Mouse (Mus musculus): Measurements from ENCODE around the gene Grm8. TPM values are rescaled to one million over a fixed set of nuclear protein-coding genes. Genes with fewer than 3 reads are reported as not detected.

The Grm8 gene
- total RNA-seq, 2 experiments from 2014 or later: not detected

- DNase-seq: no peak
- intact Hi-C loops (cut with DNase I): no loop called here
These were observed 445.6 kb downstream of the Grm8 start for GRCm38 (mm10) chr6:27689382-27689781.

GRCm38 (mm10) chr6:27661747-27662435 lies 473.1 kb downstream of the Grm8 start:
- intact Hi-C loops (cut with DNase I): no loop called here
- no peak for DNase-seq

GRCm38 (mm10) chr6:27657520-27657919 lies 477.5 kb downstream of the Grm8 start:
- peak; percentile 6 to 10 for DNase-seq
- intact Hi-C loops (cut with DNase I): loop anchor here (1.0 to 5.0 kb wide), 2 partner anchors 479 to 800 kb away; no protein-coding TSS in a partner anchor

- DNase-seq: no peak
- intact Hi-C loops (cut with DNase I): no loop called here
These were observed 488.5 kb downstream of the Grm8 start for GRCm38 (mm10) chr6:27646503-27646902.

GRCm38 (mm10) chr6:27645054-27645453 lies 489.9 kb downstream of the Grm8 start:
- intact Hi-C loops (cut with DNase I): no loop called here
- DNase-seq: no peak

GRCm38 (mm10) chr6:27635898-27636297 lies 499.1 kb downstream of the Grm8 start:
- intact Hi-C loops (cut with DNase I): no loop called here
- no peak for DNase-seq

GRCm38 (mm10) chr6:27617472-27617871 lies 517.5 kb downstream of the Grm8 start:
- DNase-seq: no peak
- intact Hi-C loops (cut with DNase I): no loop called here

GRCm38 (mm10) chr6:27580485-27580884 lies 554.5 kb downstream of the Grm8 start:
- intact Hi-C loops (cut with DNase I): no loop called here
- DNase-seq: no peak

GRCm38 (mm10) chr6:27545516-27545915 lies 589.5 kb downstream of the Grm8 start:
- intact Hi-C loops (cut with DNase I): no loop called here

GRCm38 (mm10) chr6:27517620-27518019 lies 617.4 kb downstream of the Grm8 start:
- intact Hi-C loops (cut with DNase I): loop anchor here (1.0 kb wide), 1 partner anchor 10 kb away; no protein-coding TSS in a partner anchor
- DNase-seq: no peak

More at GRCm38 (mm10) chr6:27545516-27545915, 589.5 kb downstream of the Grm8 start:
- no peak for DNase-seq

GRCm38 (mm10) chr6:27460998-27461397 lies 674.0 kb downstream of the Grm8 start:
- intact Hi-C loops (cut with DNase I): no loop called here
- no peak for DNase-seq

GRCm38 (mm10) chr6:27408473-27408872 lies 726.5 kb downstream of the Grm8 start:
- intact Hi-C loops (cut with DNase I): no loop called here
- no peak for DNase-seq

- intact Hi-C loops (cut with DNase I): no loop called here
- no peak for DNase-seq
These were observed 762.6 kb downstream of the Grm8 start for GRCm38 (mm10) chr6:27372416-27372815.

- intact Hi-C loops (cut with DNase I): no loop called here
- no peak for DNase-seq
These were observed 763.9 kb downstream of the Grm8 start for GRCm38 (mm10) chr6:27371095-27371494.

GRCm38 (mm10) chr6:27363775-27364174 lies 771.2 kb downstream of the Grm8 start:
- intact Hi-C loops (cut with DNase I): no loop called here
- no peak for DNase-seq

- no peak for DNase-seq
- intact Hi-C loops (cut with DNase I): no loop called here
These were observed 774.5 kb downstream of the Grm8 start for GRCm38 (mm10) chr6:27360440-27360839.

GRCm38 (mm10) chr6:27351147-27351546 lies 783.8 kb downstream of the Grm8 start:
- intact Hi-C loops (cut with DNase I): no loop called here
- DNase-seq: no peak

- DNase-seq: no peak
- intact Hi-C loops (cut with DNase I): no loop called here
These were observed 786.7 kb downstream of the Grm8 start for GRCm38 (mm10) chr6:27348272-27348671.

GRCm38 (mm10) chr6:27346311-27346710 lies 788.7 kb downstream of the Grm8 start:
- intact Hi-C loops (cut with DNase I): no loop called here
- DNase-seq: no peak

- intact Hi-C loops (cut with DNase I): no loop called here
- DNase-seq: no peak
These were observed 794.8 kb downstream of the Grm8 start for GRCm38 (mm10) chr6:27340131-27340530.

GRCm38 (mm10) chr6:27318575-27318974 lies 816.4 kb downstream of the Grm8 start:
- no peak for DNase-seq
- intact Hi-C loops (cut with DNase I): no loop called here

- intact Hi-C loops (cut with DNase I): no loop called here
These were observed 817.6 kb downstream of the Grm8 start for GRCm38 (mm10) chr6:27317422-27317821.

GRCm38 (mm10) chr6:27316018-27316417 lies 819.0 kb downstream of the Grm8 start:
- DNase-seq: no peak
- intact Hi-C loops (cut with DNase I): no loop called here

More at GRCm38 (mm10) chr6:27317422-27317821, 817.6 kb downstream of the Grm8 start:
- no peak for DNase-seq

Measured in heart, postnatal 36 days (tissue).